Mouse (Mus musculus) kidney, adult 2 months (tissue): ENCODE data around the gene Dnhd1. TPM values are rescaled to one million over a fixed set of nuclear protein-coding genes. Genes with fewer than 3 reads are reported as not detected.
A peak's percentile ranks its signal among the peaks of the same experiment; 100 is the strongest.

Experiments
- DNase-seq: peaks from one replicate; pipeline ENCODE4 v3.0.0; 2021
- H3K27ac ChIP-seq: fragments of 200-500 bp; 2 replicates; pipeline ENCODE4 v1.5.1; 2012; ENCODE audit warnings: low read depth, low read length, control low read depth, inconsistent platforms; ENCODE audit not compliant: insufficient read depth
- H3K27me3 ChIP-seq: fragments of 200-500 bp; replicated peaks from 2 replicates; pipeline ENCODE4 v1.6.1; 2012; ENCODE audit warnings: mild to moderate bottlenecking, moderate library complexity, low read length, inconsistent platforms; ENCODE audit not compliant: control insufficient read depth, insufficient read depth
- H3K36me3 ChIP-seq: fragments of 200-500 bp; 2 replicates; pipeline ENCODE4 v1.6.1; 2012; ENCODE audit warnings: mild to moderate bottlenecking, moderate library complexity, low read length, inconsistent platforms; ENCODE audit not compliant: control insufficient read depth, insufficient read depth
- H3K4me1 ChIP-seq: fragments of 200-500 bp; 2 replicates; pipeline ENCODE4 v1.6.1; 2011; ENCODE audit warnings: low read length; ENCODE audit not compliant: control insufficient read depth, insufficient read depth
- H3K4me3 ChIP-seq: fragments of 200-500 bp; 2 replicates; pipeline ENCODE4 v1.5.1; 2011; ENCODE audit warnings: mild to moderate bottlenecking, low read depth, low read length, control low read depth; ENCODE audit not compliant: insufficient read depth
- CTCF ChIP-seq: fragments of 200-500 bp; conservative IDR thresholded peaks from 2 replicates; pipeline ENCODE4 v1.5.1; 2011; ENCODE audit warnings: low read depth, mild to moderate bottlenecking, control low read depth, low read length, moderate library complexity, mixed read lengths; ENCODE audit not compliant: insufficient read depth, insufficient read length
- POLR2A ChIP-seq: fragments of 200-500 bp; IDR thresholded peaks from one replicate; pipeline ENCODE4 v1.6.1; 2011; ENCODE audit warnings: low read depth, low read length, control low read depth
- WGBS: fragments of 180-500 bp; shearing (Covaris S2); methylation state at CpG from one replicate; pipeline ENCODE4 v1.1.7; 2018; 5-methylcytosine and 5-hydroxymethylcytosine counted together
- polyA plus RNA-seq: library from polyadenylated mRNA; depleted of rRNA; stranded (reverse); fragments of >200 nt; gene quantifications from 2 replicates; pipeline ENCODE4 v1.2.3, GENCODE M21; 2012

Gene Dnhd1
- polyA plus RNA-seq, 1 experiment, result 2.8 TPM

- no peaks in the 10 kb centered on the region; the same call in 1 of the 2 replicates for H3K36me3 ChIP-seq
- 97% methylated on average over 22 of the region's 22 CpGs for WGBS
- H3K4me1 ChIP-seq, result 0 out of 2 replicates have a peak, but pooled peaks cover 4% of the 10 kb centered on the region
- no peak for DNase-seq
- H3K27me3 ChIP-seq, result no peaks in the 10 kb centered on the region
- TF ChIP-seq POLR2A (no peak), CTCF (no peak)
- no peak overlapping the region for H3K27ac ChIP-seq
- no peak overlapping the region for H3K4me3 ChIP-seq
Observed at GRCm38 (mm10) chr7:105617810-105618209, 32.8 kb upstream of the Dnhd1 start.

- Histone ChIP-seq H3K27ac (no peak overlapping the region), H3K4me1 (0 out of 2 replicates have a peak, but pooled peaks cover 4% of the 10 kb centered on the region), H3K27me3 (no peaks in the 10 kb centered on the region), H3K36me3 (no peaks in the 10 kb centered on the region), H3K4me3 (no peak overlapping the region)
- 46% methylated on average over 3 of the region's 3 CpGs for WGBS
- TF ChIP-seq CTCF (no peak), POLR2A (no peak)
- peak; percentile 51 for DNase-seq
Observed at GRCm38 (mm10) chr7:105619701-105620100, 30.9 kb upstream of the Dnhd1 start.

GRCm38 (mm10) chr7:105621053-105621452, 29.6 kb upstream of the Dnhd1 start:
- no peak overlapping the region for H3K4me3 ChIP-seq
- no peak for TF ChIP-seq POLR2A
- no peak for TF ChIP-seq CTCF
- no peaks in the 10 kb centered on the region for H3K27me3 ChIP-seq
- 77% methylated on average over 4 of the region's 4 CpGs for WGBS
- no peak for DNase-seq
- 0 out of 2 replicates have a peak, but pooled peaks cover 4% of the 10 kb centered on the region for H3K4me1 ChIP-seq
- no peak overlapping the region for H3K27ac ChIP-seq
- no peaks in the 10 kb centered on the region for H3K36me3 ChIP-seq

- Histone ChIP-seq H3K4me1 (0 out of 2 replicates have a peak, but pooled peaks cover 4% of the 10 kb centered on the region), H3K27me3 (no peaks in the 10 kb centered on the region), H3K36me3 (no peaks in the 10 kb centered on the region), H3K4me3 (no peak overlapping the region), H3K27ac (no peak overlapping the region)
- TF ChIP-seq CTCF (no peak), POLR2A (no peak)
- no peak for DNase-seq
- WGBS, result 51% methylated on average over 8 of the region's 8 CpGs
Observed at GRCm38 (mm10) chr7:105621646-105622292, 28.9 kb upstream of the Dnhd1 start.

GRCm38 (mm10) chr7:105625397-105625796, 25.2 kb upstream of the Dnhd1 start:
- H3K27ac ChIP-seq, result no peak overlapping the region
- WGBS, result 49% methylated on average over 6 of the region's 6 CpGs
- H3K27me3 ChIP-seq, result no peaks in the 10 kb centered on the region
- TF ChIP-seq POLR2A (no peak), CTCF (no peak)
- H3K4me1 ChIP-seq, result peaks cover 9% of the 10 kb centered on the region
- H3K4me3 ChIP-seq, result no peak overlapping the region
- DNase-seq, result no peak
- no peaks in the 10 kb centered on the region for H3K36me3 ChIP-seq

- WGBS, result 23% methylated on average over 3 of the region's 3 CpGs
- DNase-seq, result peak; percentile 85
- Histone ChIP-seq H3K4me3 (no peak overlapping the region), H3K27me3 (no peaks in the 10 kb centered on the region), H3K36me3 (no peaks in the 10 kb centered on the region), H3K27ac (peak overlapping the region; percentile 54), H3K4me1 (peaks cover 15% of the 10 kb centered on the region)
- TF ChIP-seq CTCF (no peak), POLR2A (no peak)
Observed at GRCm38 (mm10) chr7:105628633-105629032, 22.0 kb upstream of the Dnhd1 start.

- Histone ChIP-seq H3K27ac (no peak overlapping the region), H3K4me3 (peak overlapping the region; percentile 91), H3K27me3 (no peaks in the 10 kb centered on the region), H3K4me1 (peaks cover 15% of the 10 kb centered on the region), H3K36me3 (no peaks in the 10 kb centered on the region)
- TF ChIP-seq POLR2A (no peak), CTCF (no peak)
- DNase-seq, result peak; percentile 25
- WGBS, result 7% methylated on average over 4 of the region's 4 CpGs
Observed at GRCm38 (mm10) chr7:105632551-105632972, 18.1 kb upstream of the Dnhd1 start.
